Mouse (Mus musculus) testis, adult 2 months (tissue): ENCODE measurements around the gene Ppp4c.

ENCODE experiments used
- CTCF ChIP-seq: fragments of 200-500 bp; IDR thresholded peaks from 2 replicates; pipeline ENCODE4 v1.5.1; 2012; ENCODE audit warnings: low read depth, mild to moderate bottlenecking, inconsistent platforms, low read length, moderate library complexity; ENCODE audit not compliant: control insufficient read depth, insufficient read depth, insufficient replicate concordance
- POLR2A ChIP-seq: fragments of 200-500 bp; IDR thresholded peaks from 2 replicates; pipeline ENCODE4 v1.6.1; 2012; ENCODE audit warnings: low read depth, mild to moderate bottlenecking, inconsistent platforms, low read length, moderate library complexity; ENCODE audit not compliant: control insufficient read depth

- no peak for TF ChIP-seq CTCF
- TF ChIP-seq POLR2A: no peak
Measured at GRCm38 (mm10) chr7:126770784-126771183, 21.5 kb downstream of the Ppp4c start.
